Mouse (Mus musculus): ENCODE data around the gene Cd6. TPM values are rescaled to one million over a fixed set of nuclear protein-coding genes. Genes with fewer than 3 reads are reported as not detected.

Cd6 gene
- total RNA-seq, 2 experiments from 2014 or later, result 0.32 TPM; not detected in 1

DNA sequence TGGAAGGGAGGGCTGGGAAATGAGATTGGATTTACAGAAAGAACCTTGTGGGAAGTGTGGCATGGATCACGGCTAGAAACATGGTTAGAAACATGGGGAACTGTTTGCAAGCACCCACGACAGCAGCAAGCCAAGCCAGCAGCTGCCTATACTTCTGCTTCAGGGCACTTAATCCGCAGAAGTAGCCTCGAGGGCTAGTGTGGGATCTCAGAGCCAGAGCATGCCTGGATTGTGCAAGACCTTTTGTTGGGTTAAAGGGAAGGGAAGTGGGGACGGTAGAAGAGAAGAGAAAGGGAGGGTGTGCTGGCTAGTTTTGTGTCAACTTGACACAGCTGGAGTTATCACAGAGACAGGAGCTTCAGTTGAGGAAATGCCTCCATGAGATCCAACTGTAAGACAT, 26.1 kb downstream of the Cd6 start:
- no peak for DNase-seq (ENCODE audit: low spot score in 2 of 2)

- no peak for DNase-seq (ENCODE audit: low spot score in 2 of 2)
Observed at GRCm38 (mm10) chr19:10801906-10802305, 28.0 kb downstream of the Cd6 start.

GRCm38 (mm10) chr19:10801070-10801469, 28.8 kb downstream of the Cd6 start:
- DNase-seq (ENCODE audit: low spot score in 2 of 2), result no peak

GRCm38 (mm10) chr19:10799155-10799554, 30.7 kb downstream of the Cd6 start:
- DNase-seq (ENCODE audit: low spot score in 2 of 2), result no peak

- DNase-seq (ENCODE audit: low spot score in 2 of 2), result no peak
Observed at GRCm38 (mm10) chr19:10798576-10798975, 31.3 kb downstream of the Cd6 start.

DNA sequence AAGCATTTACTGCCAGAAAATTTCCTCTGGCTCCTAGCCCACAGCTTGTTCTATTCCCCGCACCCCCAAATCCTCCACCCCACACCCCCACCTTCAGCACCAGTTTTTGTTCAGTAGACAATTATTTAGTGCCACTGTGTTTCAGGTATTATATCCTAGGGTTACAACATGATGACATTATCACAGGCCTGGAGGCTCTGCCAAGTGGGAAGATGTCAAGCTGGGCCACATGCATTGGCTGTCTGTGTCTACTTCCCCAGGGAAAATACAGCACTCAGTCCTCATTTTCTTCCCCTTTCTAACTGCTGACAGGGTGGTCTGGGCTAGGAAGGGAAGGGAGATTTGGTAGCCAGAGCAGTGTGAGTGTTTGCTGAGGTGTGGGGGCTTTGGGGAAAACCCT, 34.9 kb downstream of the Cd6 start:
- no peak for DNase-seq (ENCODE audit: low spot score in 2 of 2)

DNA sequence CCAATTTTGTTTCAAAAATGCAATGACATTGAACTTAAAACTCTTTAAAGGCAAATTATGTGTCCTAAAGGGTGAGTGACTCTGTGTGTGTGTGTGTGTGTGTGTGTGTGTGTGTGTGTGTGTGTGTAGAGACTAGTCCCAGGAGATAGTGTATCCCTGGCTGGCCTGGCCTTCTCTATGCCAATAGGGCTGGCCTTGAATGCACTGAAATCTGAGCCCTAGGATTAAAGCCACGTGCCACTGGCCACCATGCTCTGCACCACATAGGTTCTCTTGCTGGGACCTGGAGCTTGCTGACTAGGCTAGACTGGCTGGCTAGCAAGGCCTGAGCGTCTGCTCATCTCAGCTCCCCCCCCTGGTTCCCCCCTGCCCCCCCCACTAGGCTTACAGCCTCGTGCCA, 36.8 kb downstream of the Cd6 start:
- no peak for DNase-seq (ENCODE audit: low spot score in 2 of 2)

DNA sequence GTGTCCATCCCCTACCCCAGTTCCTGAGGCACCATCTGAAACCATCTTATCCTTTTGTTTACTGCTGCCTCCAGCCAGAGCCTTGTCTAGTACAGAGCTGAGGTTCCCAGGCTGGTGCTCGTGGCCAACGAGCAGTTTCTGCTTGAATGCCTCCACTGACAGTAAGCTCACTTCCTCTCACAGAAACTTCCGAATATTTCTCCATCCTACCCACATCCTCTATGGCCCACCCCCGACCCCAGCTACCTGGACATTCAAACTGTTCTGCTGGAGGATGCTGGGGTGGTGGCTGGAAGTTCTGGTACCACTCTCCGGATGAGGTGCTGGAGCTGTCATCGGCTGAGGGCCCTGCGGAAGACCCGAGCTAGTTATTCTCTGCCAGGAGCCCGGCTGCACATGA, 39.5 kb downstream of the Cd6 start:
- no peak for DNase-seq (ENCODE audit: low spot score in 2 of 2)

DNA sequence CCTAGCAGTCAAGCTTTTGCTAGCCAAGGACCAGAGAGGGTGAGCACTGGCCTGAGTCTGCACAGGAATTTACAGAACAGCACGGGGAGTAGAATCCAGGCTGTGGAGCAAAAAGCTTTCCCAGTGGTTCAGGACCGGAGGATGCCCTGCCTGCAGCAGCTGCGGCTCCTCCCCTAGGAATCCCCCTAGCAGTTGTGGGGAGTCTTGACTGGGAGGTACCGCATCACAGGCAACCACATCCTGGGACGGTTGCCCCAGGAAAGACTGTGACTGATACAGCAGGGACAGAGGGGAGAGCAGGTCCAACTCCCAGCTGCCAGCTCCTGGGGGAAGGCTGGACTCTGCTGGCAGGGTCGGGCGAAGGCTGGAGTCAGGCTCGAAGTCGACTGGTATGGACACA, 41.6 kb downstream of the Cd6 start:
- DNase-seq (ENCODE audit: low spot score in 2 of 2), result no peak

DNA sequence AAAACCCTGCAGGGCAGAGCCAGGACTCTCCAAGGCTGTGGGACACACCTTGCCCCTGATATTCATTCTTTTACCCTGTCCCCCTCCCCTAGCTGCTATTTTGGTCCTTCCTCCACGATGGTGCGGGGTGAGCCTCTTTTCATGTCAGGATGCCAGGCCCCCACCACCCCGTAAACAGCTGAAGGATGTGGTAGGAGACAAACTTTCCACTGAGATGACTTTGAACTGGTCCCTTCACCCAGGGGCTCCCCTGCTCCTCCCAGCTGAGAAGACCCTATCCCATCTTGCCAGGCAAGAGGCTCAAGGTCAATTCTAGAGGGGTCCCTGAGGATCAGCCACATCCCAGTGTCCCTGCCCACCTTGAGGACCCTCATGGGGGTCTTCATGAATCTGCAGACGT, 42.5 kb downstream of the Cd6 start:
- DNase-seq (ENCODE audit: low spot score in 2 of 2), result no peak

DNA sequence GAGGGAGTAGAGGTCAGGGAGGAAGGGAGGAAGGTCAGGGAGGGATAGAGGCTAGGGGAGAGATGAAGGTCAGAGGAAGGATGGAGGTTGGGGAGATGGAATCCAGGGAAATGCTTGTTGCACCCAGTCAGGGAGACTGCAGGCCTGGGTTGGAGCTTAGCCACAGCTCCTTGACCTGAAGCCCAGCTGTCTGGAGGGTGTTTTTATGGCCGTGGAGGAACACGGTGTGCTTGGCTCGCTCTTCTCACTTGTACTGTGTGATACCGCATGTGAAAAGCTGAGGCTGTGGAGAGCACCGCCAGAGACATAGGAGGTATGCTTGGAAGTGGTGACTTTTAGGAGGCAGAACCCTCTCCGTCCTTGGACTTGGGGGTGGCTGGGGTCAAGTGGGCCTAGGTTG, 43.1 kb downstream of the Cd6 start:
- no peak for DNase-seq (ENCODE audit: low spot score in 2 of 2)

DNA sequence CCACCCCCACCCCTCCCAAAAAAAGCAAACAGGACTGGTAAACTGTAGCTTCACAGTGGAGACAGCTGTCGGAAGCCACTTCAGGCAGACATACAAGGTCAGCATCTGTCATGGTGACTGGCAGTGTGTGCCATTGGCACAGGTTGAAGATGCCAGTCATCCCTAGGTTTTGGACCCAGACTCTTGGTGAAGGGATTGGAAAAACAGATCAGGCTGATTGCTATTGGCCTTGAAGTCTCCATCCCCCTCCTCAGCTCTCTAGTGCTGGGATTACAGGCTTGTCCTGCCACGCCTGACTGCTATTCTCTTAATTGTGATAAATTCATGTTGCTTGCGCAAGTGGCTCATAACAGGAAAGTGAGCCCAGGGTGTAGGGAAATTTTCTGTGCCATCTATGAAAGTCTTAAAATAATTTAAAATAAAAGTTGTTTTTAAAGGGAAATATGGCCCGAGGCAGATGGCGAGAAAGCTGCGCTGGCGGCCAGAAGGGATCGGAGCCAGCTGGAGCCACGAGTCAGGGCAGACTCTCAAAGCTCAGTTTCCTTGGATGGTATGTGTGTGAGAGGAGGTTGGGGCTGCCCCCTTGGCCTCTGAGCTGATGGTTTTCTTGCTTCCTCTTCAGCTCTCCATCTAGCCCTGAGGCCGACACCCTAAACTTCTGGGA, 44.9 kb downstream of the Cd6 start:
- no peak for DNase-seq (ENCODE audit: low spot score in 2 of 2)

DNA sequence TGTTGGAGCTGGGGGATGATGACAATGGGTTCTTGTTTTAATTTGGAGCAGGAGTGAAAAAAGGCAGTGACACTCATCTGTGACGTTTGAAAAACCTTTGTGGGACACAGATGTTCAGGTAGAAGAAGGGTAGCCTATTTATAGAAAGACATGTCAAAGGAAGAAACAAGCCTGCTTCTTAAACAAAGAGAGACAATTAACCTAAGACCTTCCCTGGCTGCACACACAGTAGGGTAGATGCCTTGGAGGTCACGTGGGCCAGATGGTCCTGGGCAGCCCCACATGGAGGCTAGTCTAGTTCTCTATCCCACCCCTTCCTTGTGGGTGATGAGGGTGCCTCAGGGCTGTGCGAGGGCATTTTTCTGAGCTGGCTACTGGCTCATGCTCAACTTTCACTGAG, 45.8 kb downstream of the Cd6 start:
- DNase-seq (ENCODE audit: low spot score in 2 of 2), result no peak

DNA sequence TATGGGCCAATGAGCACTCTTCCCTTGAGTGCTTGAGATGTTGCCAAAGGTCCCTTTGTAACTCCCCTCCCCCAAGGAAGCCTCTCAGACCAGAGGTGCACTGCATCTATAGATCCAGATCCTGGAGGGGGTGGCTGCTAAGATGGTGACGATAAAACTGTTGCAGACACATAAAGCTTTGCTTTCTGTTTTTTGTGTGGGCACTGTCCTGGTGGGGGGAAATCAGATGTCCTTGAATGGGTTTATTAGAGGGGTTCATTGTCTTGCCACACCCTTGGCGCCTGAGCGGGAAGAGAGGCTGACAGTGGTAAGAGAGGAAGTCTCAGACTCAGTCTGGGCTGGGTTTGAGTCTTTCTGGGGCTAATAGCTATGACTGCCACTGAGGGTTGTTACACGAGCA, 46.7 kb downstream of the Cd6 start:
- DNase-seq (ENCODE audit: low spot score in 2 of 2), result no peak

DNA sequence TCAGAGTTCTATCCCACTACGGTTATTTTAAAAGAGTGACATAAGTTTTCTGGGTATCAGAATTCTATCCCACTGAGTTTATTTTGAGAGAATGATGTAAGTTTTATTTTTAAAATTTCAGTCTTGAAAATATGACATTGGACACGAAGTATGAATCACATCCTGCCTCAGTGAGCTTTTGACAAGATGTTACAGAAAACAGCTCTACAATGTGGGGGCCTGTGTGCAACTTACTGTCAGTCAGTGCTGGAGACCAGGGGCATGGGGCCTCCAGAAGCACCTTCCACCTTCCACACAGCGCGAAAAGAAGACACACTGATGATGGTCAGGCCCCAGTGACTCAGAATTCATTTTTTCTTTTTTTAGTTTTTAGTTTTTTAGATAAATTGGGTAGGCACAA, 48.2 kb downstream of the Cd6 start:
- no peak for DNase-seq (ENCODE audit: low spot score in 2 of 2)

DNA sequence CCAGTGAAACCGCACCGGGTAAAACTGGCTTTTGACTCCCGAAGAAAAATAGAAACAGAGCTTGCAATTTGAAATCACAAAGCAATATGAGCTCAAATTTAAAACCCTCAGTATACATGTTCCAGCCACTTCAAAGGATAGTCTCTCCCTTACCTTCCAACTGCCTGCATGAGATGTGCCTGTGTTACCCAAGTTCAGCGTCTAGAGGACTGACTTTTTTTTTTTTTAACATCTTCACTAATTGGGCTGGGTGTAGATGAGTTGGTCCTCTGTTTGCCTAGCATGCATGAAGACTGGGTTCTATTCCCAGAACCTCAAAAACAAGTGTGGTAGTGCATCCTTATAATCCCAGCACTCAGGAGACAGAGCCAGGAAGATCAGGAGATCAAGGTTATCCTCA, 53.0 kb downstream of the Cd6 start:
- DNase-seq (ENCODE audit: low spot score in 2 of 2), result no peak

DNA sequence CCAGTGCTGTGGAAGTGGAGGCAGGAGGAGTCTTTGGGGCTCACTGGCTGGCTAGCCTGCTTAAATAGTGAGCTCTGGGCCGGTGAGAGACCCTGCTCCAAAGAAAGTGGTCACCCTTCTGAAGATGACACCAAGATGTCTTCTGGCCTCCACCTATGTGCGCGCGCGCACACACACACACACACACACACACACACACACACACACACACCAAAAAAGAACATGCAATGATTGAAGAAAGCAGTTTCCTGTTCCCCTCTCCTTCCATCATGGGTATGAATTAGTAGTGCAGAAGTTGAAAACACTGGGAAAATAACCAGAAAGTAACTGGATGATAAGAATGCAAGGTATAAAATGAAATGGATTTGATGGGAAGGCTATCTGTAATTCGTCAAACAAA, 55.7 kb downstream of the Cd6 start:
- no peak for DNase-seq (ENCODE audit: low spot score in 2 of 2)

GRCm38 (mm10) chr19:10773384-10773783, 56.5 kb downstream of the Cd6 start:
- no peak for DNase-seq (ENCODE audit: low spot score in 2 of 2)

GRCm38 (mm10) chr19:10772866-10773265, 57.0 kb downstream of the Cd6 start:
- no peak for DNase-seq (ENCODE audit: low spot score in 2 of 2)

DNA sequence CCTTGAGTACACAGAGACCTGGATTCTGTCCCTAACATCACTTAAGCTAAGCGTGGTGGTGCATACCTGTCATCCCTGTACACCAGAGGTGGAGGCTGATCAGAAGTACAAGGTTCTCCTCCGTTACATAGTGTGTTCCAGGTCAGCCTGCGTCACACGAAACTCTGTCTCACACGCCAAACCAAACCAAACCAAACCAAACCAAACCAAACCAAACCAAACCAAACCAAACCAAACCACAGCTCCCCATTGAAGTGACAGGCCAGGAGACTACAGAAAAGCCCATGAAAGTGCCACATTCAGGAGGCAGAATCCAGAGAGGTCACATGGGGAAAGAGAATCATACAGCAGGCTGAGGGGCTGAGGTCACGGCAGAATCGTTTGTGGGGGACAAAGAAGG, 57.9 kb downstream of the Cd6 start:
- DNase-seq (ENCODE audit: low spot score in 2 of 2), result no peak

GRCm38 (mm10) chr19:10769429-10770195, 60.2 kb downstream of the Cd6 start:
- DNase-seq (ENCODE audit: low spot score in 2 of 2), result no peak

GRCm38 (mm10) chr19:10768694-10769428, 61.0 kb downstream of the Cd6 start:
- no peak for DNase-seq (ENCODE audit: low spot score in 2 of 2)

All from adrenal gland, adult 18-20 months (tissue).